Mouse (Mus musculus) B cell, adult 2 months (primary cell): ENCODE measurements around the gene Map3k5.

Experiments
- DNase-seq, 2 experiments: peaks; one replicate each; pipeline ENCODE4 v3.0.0; 2022

The Map3k5 gene

GRCm38 (mm10) chr10:19935821-19936367 is 1.6 kb downstream of the Map3k5 start:
- no peak for DNase-seq

- DNase-seq, result no peak
These were observed 2.9 kb downstream of the Map3k5 start for GRCm38 (mm10) chr10:19936961-19937708.

DNA sequence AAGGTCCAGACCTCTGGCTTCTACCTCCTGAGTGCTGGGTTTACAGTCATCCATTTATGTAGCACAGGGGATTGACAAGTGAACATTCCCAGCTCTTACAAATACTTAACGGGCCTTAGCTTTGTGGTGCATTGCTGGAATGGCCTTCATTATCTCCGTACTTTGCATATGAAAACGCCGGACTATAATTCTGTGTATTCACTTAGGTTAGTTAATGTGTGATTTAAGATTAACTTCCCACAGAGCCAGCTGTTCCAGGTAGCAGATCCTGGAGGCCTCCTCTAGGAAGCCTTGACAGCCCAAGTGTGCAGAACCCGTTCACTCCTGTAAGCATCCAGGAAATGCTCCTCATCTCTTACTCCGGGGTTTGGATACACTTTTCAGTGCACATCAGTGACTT is 4.5 kb downstream of the Map3k5 start:
- DNase-seq, result no peak

- peak; percentile 54 to 56 for DNase-seq
These were observed 5.0 kb downstream of the Map3k5 start for GRCm38 (mm10) chr10:19939282-19939705.

DNA sequence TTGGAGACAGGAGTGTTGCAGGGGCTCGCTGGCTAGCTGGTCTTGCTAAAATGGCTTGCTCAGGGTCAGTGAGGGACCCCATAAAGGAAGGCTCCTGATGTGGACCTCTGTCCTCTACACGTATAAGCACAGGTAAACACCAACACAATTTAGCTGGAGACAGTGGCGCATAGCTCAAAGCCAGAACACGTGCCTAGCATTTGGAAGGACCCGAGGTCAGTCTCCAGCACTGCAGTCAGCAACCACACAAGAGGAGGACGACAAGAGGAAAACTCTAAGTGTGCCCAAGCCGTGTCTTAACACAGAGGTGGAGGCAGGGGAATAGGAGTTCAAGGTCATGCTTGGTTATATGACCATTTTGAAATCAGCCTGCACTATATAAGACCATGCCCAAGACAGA is 5.9 kb downstream of the Map3k5 start:
- DNase-seq, result no peak

DNA sequence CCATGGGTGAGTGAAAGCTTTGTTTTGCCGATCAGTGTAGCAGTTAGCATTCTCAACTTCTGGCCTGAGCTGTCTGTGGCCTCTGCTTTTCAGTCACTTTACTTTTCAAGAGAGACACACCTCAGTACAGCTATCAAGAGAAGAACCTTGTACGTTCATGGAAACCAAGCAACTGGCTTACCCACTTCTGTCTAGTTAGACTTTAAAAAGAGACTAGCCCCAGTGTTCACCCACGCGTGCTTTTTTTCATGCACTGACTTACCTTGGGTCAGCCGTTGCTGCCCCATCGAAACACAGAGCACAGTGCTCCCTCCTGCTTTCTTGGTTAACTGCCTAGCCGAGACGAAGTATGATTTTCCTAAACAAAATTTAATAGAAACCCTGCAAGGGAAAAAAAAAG is 6.4 kb downstream of the Map3k5 start:
- DNase-seq, result no peak

- peak; percentile 32 to 38 for DNase-seq
These were observed 6.8 kb downstream of the Map3k5 start for GRCm38 (mm10) chr10:19941063-19941462.

DNA sequence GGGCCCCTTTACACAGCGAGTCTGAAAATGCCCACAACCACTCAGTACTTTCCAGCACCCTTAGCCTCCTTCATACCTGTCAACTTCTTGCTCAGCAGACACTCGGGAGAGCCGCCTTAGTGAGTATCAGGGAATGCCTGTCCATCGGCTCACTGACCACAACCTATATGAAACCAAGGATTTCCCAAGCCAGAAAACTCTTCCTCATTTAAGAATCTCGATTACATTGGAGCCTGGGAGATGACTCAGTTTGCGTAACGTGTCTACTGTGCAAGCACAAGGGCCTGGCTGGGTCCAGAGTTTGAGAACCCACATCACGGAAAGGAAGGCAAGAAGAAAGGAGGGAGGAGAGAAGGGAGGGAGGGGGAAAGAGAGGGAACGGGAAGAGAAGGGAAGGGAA is 7.6 kb downstream of the Map3k5 start:
- no peak for DNase-seq

- no peak for DNase-seq
These were observed 8.3 kb downstream of the Map3k5 start for GRCm38 (mm10) chr10:19942621-19943020.

DNA sequence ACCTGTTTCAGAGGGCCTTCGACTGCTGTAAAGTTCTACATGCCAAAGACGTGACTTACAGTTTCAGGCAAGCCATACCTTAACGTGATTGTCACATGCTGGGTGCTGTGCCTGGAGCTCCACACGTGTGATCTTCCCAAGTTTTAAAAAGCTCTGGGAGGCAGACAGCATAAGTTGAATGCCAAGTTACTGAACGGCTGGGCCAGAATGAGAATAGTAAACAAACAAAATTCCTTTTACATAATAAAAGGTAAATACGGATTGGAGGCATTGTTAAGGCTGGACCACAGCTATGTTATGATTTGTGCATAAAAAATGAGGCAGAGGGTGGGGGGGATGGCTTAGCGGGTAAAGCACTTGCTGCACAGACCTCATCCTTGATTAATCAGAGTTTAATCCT is 11.4 kb downstream of the Map3k5 start:
- DNase-seq, result no peak

DNA sequence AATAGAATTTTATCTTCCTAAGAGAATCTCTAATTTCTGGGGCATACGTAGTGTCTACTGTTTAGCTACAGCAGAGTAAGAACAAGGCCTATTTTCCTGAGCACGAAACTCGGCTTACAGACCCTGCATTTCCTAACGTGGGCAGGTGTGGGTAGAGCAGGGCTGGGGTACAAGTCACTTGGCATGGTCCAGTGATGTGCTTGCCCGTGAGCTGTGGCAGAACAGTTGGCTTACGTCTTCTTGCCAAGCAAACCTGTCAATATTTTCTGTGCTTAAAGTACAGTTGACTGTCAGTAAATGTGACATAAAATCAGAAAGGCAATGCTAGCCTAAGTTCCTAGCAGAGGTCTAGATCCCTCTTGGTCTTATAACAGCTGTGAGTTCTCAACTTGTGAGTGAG is 12.4 kb downstream of the Map3k5 start:
- no peak for DNase-seq

DNA sequence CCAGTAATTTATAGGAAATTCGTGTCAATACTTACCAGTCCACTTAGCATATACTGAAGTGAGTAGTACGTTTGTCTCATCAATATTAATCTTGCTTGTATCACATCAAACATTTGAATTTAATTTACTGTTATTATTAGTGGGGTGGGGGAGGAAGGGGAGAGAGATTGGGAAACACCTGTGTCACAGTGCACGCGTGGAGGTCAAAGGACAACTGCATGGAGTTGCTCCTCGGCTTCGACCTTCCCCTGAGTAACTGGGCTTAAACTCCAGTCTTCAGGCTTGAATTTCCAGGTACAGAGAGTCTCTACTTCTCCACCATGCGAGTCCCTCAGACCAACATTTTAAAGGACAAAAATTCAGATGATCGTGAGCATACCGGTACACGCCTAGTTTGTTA is 13.2 kb downstream of the Map3k5 start:
- DNase-seq, result no peak

GRCm38 (mm10) chr10:19947901-19948300 is 13.6 kb downstream of the Map3k5 start:
- DNase-seq, result no peak

- no peak for DNase-seq
These were observed 14.1 kb downstream of the Map3k5 start for GRCm38 (mm10) chr10:19948381-19948780.

- no peak for DNase-seq
These were observed 14.8 kb downstream of the Map3k5 start for GRCm38 (mm10) chr10:19949106-19949505.

DNA sequence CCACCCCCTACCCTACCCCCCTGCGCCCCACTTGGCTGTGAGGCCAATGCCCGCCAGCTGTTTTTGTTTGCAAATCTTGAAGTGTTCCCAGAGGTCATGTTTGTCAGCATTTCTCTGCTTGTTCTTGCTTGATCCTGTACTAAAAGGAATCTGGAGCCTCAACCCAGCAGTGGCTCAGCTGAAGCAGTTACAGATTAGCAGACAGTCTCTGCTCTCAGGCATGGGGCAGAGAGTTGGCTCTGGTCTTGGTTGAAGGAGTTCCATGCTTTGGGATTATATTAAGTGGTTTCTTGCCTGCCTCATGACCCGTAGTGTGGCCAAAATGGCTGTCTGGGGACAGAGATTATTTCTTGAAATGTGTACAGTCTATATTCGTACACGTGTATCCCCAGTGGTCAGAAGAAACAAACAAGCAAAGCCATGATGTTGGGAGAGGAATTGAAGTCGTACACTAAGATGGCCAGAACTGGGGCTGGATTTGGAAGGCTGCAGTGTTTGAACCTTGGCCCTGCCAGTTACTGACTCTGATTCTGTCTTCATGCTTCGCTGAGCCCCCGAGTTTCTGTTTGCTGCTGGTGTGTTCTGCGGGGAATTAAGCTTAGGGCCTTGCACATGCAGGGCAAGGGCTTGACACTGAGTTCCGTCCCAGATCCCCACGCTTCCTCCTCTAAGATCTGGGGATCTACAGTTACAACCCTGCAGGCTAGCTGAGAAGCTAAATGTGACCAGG is 18.9 kb downstream of the Map3k5 start:
- peak; percentile 44 to 46 for DNase-seq

- no peak for DNase-seq
These were observed 20.3 kb downstream of the Map3k5 start for GRCm38 (mm10) chr10:19954572-19954971.

DNA sequence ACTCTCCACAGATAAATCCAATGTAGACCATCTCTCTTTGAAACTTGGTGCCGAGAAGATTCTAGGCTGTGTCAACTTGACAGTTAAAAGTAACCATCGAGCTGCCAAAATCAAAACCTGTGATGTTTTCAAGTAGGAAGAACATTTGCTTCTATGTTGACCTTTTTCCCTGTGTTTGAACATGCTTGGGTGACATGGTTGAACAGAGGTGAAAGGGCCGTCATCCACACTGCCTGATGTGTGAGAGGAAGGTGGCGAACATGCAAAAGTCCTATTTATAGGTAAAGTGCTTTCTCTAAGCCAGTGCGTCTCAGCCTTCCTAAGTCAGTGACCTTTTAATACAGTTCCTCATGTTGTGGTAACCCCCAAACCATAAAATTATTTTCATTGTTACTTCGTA is 21.5 kb downstream of the Map3k5 start:
- peak in 1 of 2 experiments; percentile 26 for DNase-seq

GRCm38 (mm10) chr10:19956745-19957144 is 22.5 kb downstream of the Map3k5 start:
- no peak for DNase-seq

DNA sequence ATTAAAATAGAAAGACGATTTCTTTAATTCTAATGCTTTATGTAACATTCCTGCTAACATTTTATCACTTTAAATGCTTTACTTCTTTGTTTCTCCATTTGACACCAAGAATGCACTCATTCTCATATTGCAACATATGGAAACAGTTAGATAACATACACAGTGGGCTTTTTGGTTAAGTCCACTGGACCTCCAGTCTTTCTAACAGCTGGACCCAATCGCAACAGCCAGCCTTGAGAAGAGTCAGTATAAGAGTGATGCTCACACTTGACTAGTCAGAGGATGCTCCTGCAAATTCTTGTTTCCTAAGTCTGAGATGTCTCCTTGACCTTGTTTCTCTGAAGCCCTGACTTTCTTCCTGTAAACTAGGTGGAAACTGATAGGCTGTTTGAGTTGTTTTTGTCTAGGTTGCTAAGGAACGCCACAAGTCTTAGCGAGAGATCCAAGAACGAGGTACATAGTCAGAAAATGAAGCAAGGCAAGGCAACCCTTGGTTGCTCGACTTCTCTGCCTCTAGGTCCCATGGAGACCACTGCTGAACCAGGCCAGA is 26.6 kb downstream of the Map3k5 start:
- no peak for DNase-seq

DNA sequence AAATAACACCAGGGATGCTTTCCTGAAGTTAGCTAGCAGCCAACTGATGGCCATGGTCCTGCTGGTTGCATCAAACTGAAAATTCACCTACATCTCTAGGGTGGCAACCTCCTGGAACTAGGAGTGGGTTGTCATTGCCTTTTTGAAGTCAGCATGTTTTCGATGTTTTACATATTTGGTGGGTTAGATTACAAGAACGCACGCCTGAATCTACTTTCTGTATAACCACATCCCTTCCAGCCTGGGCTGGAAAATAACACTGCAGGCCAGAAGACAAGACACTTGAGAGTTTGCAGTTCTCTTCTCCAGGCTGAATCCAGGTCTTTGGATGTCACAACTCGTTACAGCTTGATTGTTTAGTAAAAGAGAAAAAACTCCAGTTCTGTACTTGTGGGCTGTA is 28.5 kb downstream of the Map3k5 start:
- no peak for DNase-seq

- DNase-seq, result no peak
These were observed 28.9 kb downstream of the Map3k5 start for GRCm38 (mm10) chr10:19963206-19963605.

- DNase-seq, result no peak
These were observed 29.8 kb downstream of the Map3k5 start for GRCm38 (mm10) chr10:19964105-19964504.

DNA sequence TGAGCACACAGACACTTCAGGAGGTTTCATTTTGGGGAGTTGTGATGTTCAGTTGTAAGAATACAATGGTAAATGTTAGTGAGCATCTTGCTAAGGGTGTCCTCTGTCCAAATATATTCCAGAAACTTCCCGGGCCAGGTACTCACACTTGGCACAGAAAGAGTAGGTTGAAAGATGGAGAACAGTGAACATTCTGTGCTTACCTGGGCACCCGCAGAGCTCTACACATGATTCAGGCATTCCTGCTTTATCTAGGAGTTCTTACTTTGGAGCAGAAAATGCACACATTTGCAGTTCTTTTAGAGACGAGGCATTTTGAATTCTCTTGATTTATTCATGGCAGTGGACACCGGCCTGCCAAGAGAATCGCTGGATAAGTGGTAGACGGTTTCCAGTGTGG is 32.3 kb downstream of the Map3k5 start:
- DNase-seq, result no peak
